8 mouse cellular contexts compared by ENCODE assay signal in genomic region chr12:96311137-96311536, GRCm38 (mm10).
DNase-seq lines count a peak whose midpoint lies in the region; ATAC-seq and TF ChIP-seq lines count a peak whose summit lies in the region.

No protein-coding gene starts in this region.

- no peak overlapping the region for H3K4me2 ChIP-seq in kidney, postnatal 0 days (ENCODE audit: low read length)
- no peak overlapping the region for H3K4me2 ChIP-seq in kidney, embryonic 16.5 days (replicated peaks; ENCODE audit: low read depth, low read length)

- ATAC-seq in kidney, postnatal 0 days (replicated peaks; ENCODE audit: low FRiP score, low read depth), result no peak
- no peak for ATAC-seq in kidney, embryonic 16.5 days (ENCODE audit: low FRiP score, low TSS enrichment)

- no peak for TF ChIP-seq POLR2A in bone marrow macrophage, adult 2 months (IDR thresholded peaks at IDR 0.05; ENCODE audit: borderline replicate concordance, low read depth, low read length)

- WGBS in kidney, postnatal 0 days, result 4% methylated on average over 2 of the region's 2 CpGs
- WGBS in kidney, embryonic 16.5 days, result 10% methylated on average over 2 of the region's 2 CpGs

- no peaks in the 10 kb centered on the region for H3K27me3 ChIP-seq in kidney, postnatal 0 days (ENCODE audit: insufficient read depth, low read length)
- H3K27me3 ChIP-seq in kidney, embryonic 16.5 days (ENCODE audit: insufficient read depth, low read length), result no peaks in the 10 kb centered on the region

- no peaks in the 10 kb centered on the region for H3K4me1 ChIP-seq in kidney, postnatal 0 days (replicated peaks; ENCODE audit: insufficient read depth, low read length)
- H3K4me1 ChIP-seq in kidney, embryonic 16.5 days (ENCODE audit: insufficient read depth, low read length), result no peaks in the 10 kb centered on the region
- no peaks in the 10 kb centered on the region for H3K4me1 ChIP-seq in bone marrow macrophage, adult 2 months (ENCODE audit: control insufficient read depth, insufficient read depth, low read length)

- no peak overlapping the region for H3K27ac ChIP-seq in kidney, postnatal 0 days
- H3K27ac ChIP-seq in kidney, embryonic 16.5 days (ENCODE audit: low read length), result no peak overlapping the region
- no peak overlapping the region for H3K27ac ChIP-seq in bone marrow macrophage, adult 2 months (ENCODE audit: insufficient read depth, low read depth, low read length)

- no peak overlapping the region for H3K9ac ChIP-seq in kidney, postnatal 0 days (ENCODE audit: low read depth, low read length)
- no peak overlapping the region for H3K9ac ChIP-seq in kidney, embryonic 16.5 days (replicated peaks; ENCODE audit: low read length)

- TF ChIP-seq CTCF in kidney, postnatal 0 days (IDR thresholded peaks at IDR 0.05; ENCODE audit: low read depth), result peak; percentile 84
- peak; percentile 75 for TF ChIP-seq CTCF in bone marrow macrophage, adult 2 months (IDR thresholded peaks at IDR 0.05; ENCODE audit: low read depth, low read length)

- peak; percentile 59 for DNase-seq in kidney, postnatal 0 days (ENCODE audit: low spot score)
- DNase-seq in MEL-GATA-1-ER (ENCODE audit: extremely low read depth, low read depth), result peak; percentile 15
- DNase-seq in fibroblast of lung, adult 2 months (ENCODE audit: low read depth), result peak; percentile 27
- DNase-seq in left cerebral cortex, postnatal 10 days (ENCODE audit: extremely low spot score in 1 of 2, low spot score in 2 of 2), result peak; percentile 1 to 37
- peak; percentile 65 for DNase-seq in retina, postnatal 1 day
- no peak for DNase-seq in MN1 (ENCODE audit: low spot score)

- intact Hi-C loops in left cerebral cortex, postnatal 10 days (cut with DNase I), result no loop called here

- H3K4me3 ChIP-seq in kidney, postnatal 0 days (replicated peaks; ENCODE audit: low read depth, low read length), result no peak overlapping the region
- H3K4me3 ChIP-seq in kidney, embryonic 16.5 days (ENCODE audit: low read length), result no peak overlapping the region
- no peak overlapping the region for H3K4me3 ChIP-seq in bone marrow macrophage, adult 2 months (ENCODE audit: insufficient read depth, low read length)

- no peaks in the 10 kb centered on the region for H3K9me3 ChIP-seq in kidney, postnatal 0 days (replicated peaks; ENCODE audit: low read length)
- no peaks in the 10 kb centered on the region for H3K9me3 ChIP-seq in kidney, embryonic 16.5 days (ENCODE audit: low read length)

- no peaks in the 10 kb centered on the region for H3K36me3 ChIP-seq in kidney, postnatal 0 days (ENCODE audit: insufficient read depth, low read length)
- no peaks in the 10 kb centered on the region for H3K36me3 ChIP-seq in kidney, embryonic 16.5 days (ENCODE audit: insufficient read depth, low read length)
